Mouse (Mus musculus): ENCODE data around the gene Fgfr1op2. TPM values are rescaled to one million over a fixed set of nuclear protein-coding genes. Genes with fewer than 3 reads are reported as not detected.

Gene Fgfr1op2
- polyA plus RNA-seq, 1 experiment: 136 TPM

GRCm38 (mm10) chr6:146634759-146635606 is 58.0 kb downstream of the Fgfr1op2 start:
- TF ChIP-seq POLR2A (IDR thresholded peaks at IDR 0.05; ENCODE audit: borderline replicate concordance, low read depth, low read length): no peak
- TF ChIP-seq CTCF (IDR thresholded peaks at IDR 0.05; ENCODE audit: low read depth, low read length): no peak
- Histone ChIP-seq H3K27ac (ENCODE audit: insufficient read depth, low read depth, low read length) (no peak overlapping the region; the same call in 1 of the 2 replicates), H3K4me1 (ENCODE audit: control insufficient read depth, insufficient read depth, low read length) (peaks cover 34% of the 10 kb centered on the region), H3K4me3 (ENCODE audit: insufficient read depth, low read length) (no peak overlapping the region)

- Histone ChIP-seq H3K4me1 (ENCODE audit: control insufficient read depth, insufficient read depth, low read length) (peaks cover 31% of the 10 kb centered on the region), H3K4me3 (ENCODE audit: insufficient read depth, low read length) (no peak overlapping the region), H3K27ac (ENCODE audit: insufficient read depth, low read depth, low read length) (no peak overlapping the region)
- TF ChIP-seq POLR2A (IDR thresholded peaks at IDR 0.05; ENCODE audit: borderline replicate concordance, low read depth, low read length) (no peak), CTCF (IDR thresholded peaks at IDR 0.05; ENCODE audit: low read depth, low read length) (no peak)
Measured at GRCm38 (mm10) chr6:146636482-146636881, 59.5 kb downstream of the Fgfr1op2 start.

GRCm38 (mm10) chr6:146640068-146640965 is 63.3 kb downstream of the Fgfr1op2 start:
- H3K27ac ChIP-seq (ENCODE audit: insufficient read depth, low read depth, low read length): 0 out of 2 replicates have a peak overlapping the region, but pooled peaks have one; percentile 13

GRCm38 (mm10) chr6:146640991-146641390 is 64.0 kb downstream of the Fgfr1op2 start:
- 0 out of 2 replicates have a peak overlapping the region, but pooled peaks have one; percentile 13 for H3K27ac ChIP-seq (ENCODE audit: insufficient read depth, low read depth, low read length)
- H3K4me1 ChIP-seq (ENCODE audit: control insufficient read depth, insufficient read depth, low read length): peaks cover 30% of the 10 kb centered on the region
- TF ChIP-seq CTCF (IDR thresholded peaks at IDR 0.05; ENCODE audit: low read depth, low read length) (no peak), POLR2A (IDR thresholded peaks at IDR 0.05; ENCODE audit: borderline replicate concordance, low read depth, low read length) (no peak)
- H3K4me3 ChIP-seq (ENCODE audit: insufficient read depth, low read length): no peak overlapping the region

More at GRCm38 (mm10) chr6:146640068-146640965, 63.3 kb downstream of the Fgfr1op2 start:
- Histone ChIP-seq H3K4me3 (ENCODE audit: insufficient read depth, low read length) (no peak overlapping the region), H3K4me1 (ENCODE audit: control insufficient read depth, insufficient read depth, low read length) (peaks cover 30% of the 10 kb centered on the region)
- TF ChIP-seq CTCF (IDR thresholded peaks at IDR 0.05; ENCODE audit: low read depth, low read length): no peak
- TF ChIP-seq POLR2A (IDR thresholded peaks at IDR 0.05; ENCODE audit: borderline replicate concordance, low read depth, low read length): no peak

- Histone ChIP-seq H3K4me3 (ENCODE audit: insufficient read depth, low read length) (peak overlapping the region; percentile 55), H3K4me1 (ENCODE audit: control insufficient read depth, insufficient read depth, low read length) (peaks cover 30% of the 10 kb centered on the region), H3K27ac (ENCODE audit: insufficient read depth, low read depth, low read length) (peak overlapping the region; percentile 46)
- TF ChIP-seq POLR2A (IDR thresholded peaks at IDR 0.05; ENCODE audit: borderline replicate concordance, low read depth, low read length) (no peak), CTCF (IDR thresholded peaks at IDR 0.05; ENCODE audit: low read depth, low read length) (no peak)
Measured at GRCm38 (mm10) chr6:146641621-146642210, 64.7 kb downstream of the Fgfr1op2 start.

GRCm38 (mm10) chr6:146642276-146643183 is 65.5 kb downstream of the Fgfr1op2 start, which contains the start of the genes Med21 and Tm7sf3:
Med21 (plus strand) TSS chr6:146642547.
Tm7sf3 (minus strand) TSS chr6:146642824.
- TF ChIP-seq POLR2A (IDR thresholded peaks at IDR 0.05; ENCODE audit: borderline replicate concordance, low read depth, low read length) (peak; percentile 94), CTCF (IDR thresholded peaks at IDR 0.05; ENCODE audit: low read depth, low read length) (no peak)
- Histone ChIP-seq H3K27ac (ENCODE audit: insufficient read depth, low read depth, low read length) (peak within 1 kb of the TSS; percentile 48), H3K4me1 (ENCODE audit: control insufficient read depth, insufficient read depth, low read length) (peaks cover 30% of the 10 kb centered on the region), H3K4me3 (ENCODE audit: insufficient read depth, low read length) (peak within 1 kb of the TSS; percentile 94)

GRCm38 (mm10) chr6:146643184-146643570 is 66.2 kb downstream of the Fgfr1op2 start:
- peaks cover 27% of the 10 kb centered on the region for H3K4me1 ChIP-seq (ENCODE audit: control insufficient read depth, insufficient read depth, low read length)
- no peak overlapping the region for H3K27ac ChIP-seq (ENCODE audit: insufficient read depth, low read depth, low read length)
- peak overlapping the region; percentile 94 for H3K4me3 ChIP-seq (ENCODE audit: insufficient read depth, low read length)
- no peak for TF ChIP-seq CTCF (IDR thresholded peaks at IDR 0.05; ENCODE audit: low read depth, low read length)
- TF ChIP-seq POLR2A (IDR thresholded peaks at IDR 0.05; ENCODE audit: borderline replicate concordance, low read depth, low read length): no peak

Other genes with a start within 250 kb of the Fgfr1op2 start
- 7.6 and 10.9 TPM in 2 replicates for gene Itpr2, start 75.0 kb upstream of the Fgfr1op2 start, polyA plus RNA-seq (2012; ENCODE audit: insufficient read depth, insufficient read length, missing spikeins)
- 35.1 and 36.9 TPM in 2 replicates for gene Ints13, start 632 bp downstream of the Fgfr1op2 start, polyA plus RNA-seq (2012; ENCODE audit: insufficient read depth, insufficient read length, missing spikeins)
- 39.7 and 54.2 TPM in 2 replicates for gene Med21, start 65.3 kb downstream of the Fgfr1op2 start, polyA plus RNA-seq (2012; ENCODE audit: insufficient read depth, insufficient read length, missing spikeins)
- gene Tm7sf3, start 65.6 kb downstream of the Fgfr1op2 start, polyA plus RNA-seq (2012; ENCODE audit: insufficient read depth, insufficient read length, missing spikeins): 16.3 and 17.0 TPM in 2 replicates
- gene Stk38l, start 147.8 kb downstream of the Fgfr1op2 start, polyA plus RNA-seq (2012; ENCODE audit: insufficient read depth, insufficient read length, missing spikeins): 7.4 and 8.2 TPM in 2 replicates
- 1.9 and 2.7 TPM in 2 replicates for gene Arntl2, start 218.9 kb downstream of the Fgfr1op2 start, polyA plus RNA-seq (2012; ENCODE audit: insufficient read depth, insufficient read length, missing spikeins)

All from bone marrow macrophage, adult 2 months (primary cell).